Mouse (Mus musculus) MEL (cell line): ENCODE results near the gene Gria3. TPM values are rescaled to one million over a fixed set of nuclear protein-coding genes. Genes with fewer than 3 reads are reported as not detected.

Experiments used
- DNase-seq: peaks from one replicate; pipeline ENCODE4 v3.0.0; 2011; ENCODE audit warnings: low read depth, low spot score
- H3K27ac ChIP-seq: 2 replicates; pipeline ENCODE4 v1.5.1; 2012; ENCODE audit warnings: low read depth, mild to moderate bottlenecking, control low read depth, low read length, moderate library complexity; ENCODE audit not compliant: control insufficient read depth
- H3K27me3 ChIP-seq, 2 experiments: fragments of 150-350 bp in 1 of 2; sonication (generic) in 1 of 2; 2 replicates each; pipeline ENCODE4 v1.6.1; 2012; ENCODE audit warnings: low read length in 2 of 2, mild to moderate bottlenecking in 2 of 2, improper control_type of control experiment in 1 of 2, moderate library complexity in 1 of 2; ENCODE audit not compliant: insufficient read depth in 2 of 2, control insufficient read depth in 1 of 2
- H3K36me3 ChIP-seq, 2 experiments: 2 replicates each; pipeline ENCODE4 v1.6.1; 2012 to 2014; ENCODE audit warnings: low read length in 2 of 2, improper control_type of control experiment in 1 of 2, inconsistent platforms in 1 of 2, mild to moderate bottlenecking in 1 of 2; ENCODE audit not compliant: insufficient read depth in 2 of 2, control insufficient read depth in 1 of 2
- H3K4me1 ChIP-seq, 2 experiments: fragments of 150-350 bp in 1 of 2; sonication (generic) in 1 of 2; 2 replicates each; pipeline ENCODE4 v1.6.1; 2012; ENCODE audit warnings: low read length in 2 of 2, improper control_type of control experiment in 1 of 2, mild to moderate bottlenecking in 1 of 2; ENCODE audit not compliant: insufficient read depth in 2 of 2, control insufficient read depth in 1 of 2
- H3K4me3 ChIP-seq, 2 experiments: fragments of 150-350 bp in 1 of 2; sonication (generic) in 1 of 2; 2 replicates each; pipeline ENCODE4 v1.5.1; 2012; ENCODE audit warnings: low read depth in 2 of 2, low read length in 2 of 2, mild to moderate bottlenecking in 2 of 2, moderate library complexity in 2 of 2, control low read depth in 1 of 2, improper control_type of control experiment in 1 of 2; ENCODE audit not compliant: control insufficient read depth in 1 of 2, insufficient read depth in 1 of 2
- H3K79me2 ChIP-seq: 2 replicates; pipeline ENCODE4 v1.6.1; 2012; ENCODE audit warnings: mild to moderate bottlenecking, low read length, moderate library complexity; ENCODE audit not compliant: control insufficient read depth, poor library complexity, insufficient read depth
- H3K9ac ChIP-seq: 2 replicates; pipeline ENCODE4 v1.6.1; 2012; ENCODE audit warnings: low read depth, mild to moderate bottlenecking, control low read depth, low read length, moderate library complexity; ENCODE audit not compliant: control insufficient read depth, poor library complexity, severe bottlenecking
- H3K9me3 ChIP-seq: fragments of 150-350 bp; sonication (generic); replicated peaks from 2 replicates; pipeline ENCODE4 v1.6.1; 2012; ENCODE audit warnings: mild to moderate bottlenecking, low read length, improper control_type of control experiment, moderate library complexity; ENCODE audit not compliant: insufficient read depth
- E2F4 ChIP-seq: IDR thresholded peaks from 2 replicates; pipeline ENCODE4 v1.6.1; 2011; ENCODE audit warnings: low read depth, low read length, improper control_type of control experiment, borderline replicate concordance
- ELF1 ChIP-seq: IDR thresholded peaks from 2 replicates; pipeline ENCODE4 v1.6.1; 2014; ENCODE audit warnings: low read depth, mild to moderate bottlenecking, inconsistent platforms, low read length, improper control_type of control experiment, moderate library complexity
- EP300 ChIP-seq, 2 experiments: IDR thresholded peaks; 2 replicates each; pipeline ENCODE4 v1.6.1; 2011; ENCODE audit warnings: improper control_type of control experiment in 2 of 2, low read length in 2 of 2, low read depth in 1 of 2, mild to moderate bottlenecking in 1 of 2
- GABPA ChIP-seq: IDR thresholded peaks from 2 replicates; pipeline ENCODE4 v1.6.1; 2012; ENCODE audit warnings: low read depth, mild to moderate bottlenecking, inconsistent platforms, low read length, improper control_type of control experiment, moderate library complexity
- GATA1 ChIP-seq: IDR thresholded peaks from 2 replicates; pipeline ENCODE4 v1.6.1; 2011; ENCODE audit warnings: low read depth, low read length, improper control_type of control experiment
- HCFC1 ChIP-seq: IDR thresholded peaks from 2 replicates; pipeline ENCODE4 v1.6.1; 2012; ENCODE audit warnings: low read depth, mild to moderate bottlenecking, inconsistent platforms, low read length, improper control_type of control experiment, moderate library complexity
- MAX ChIP-seq: IDR thresholded peaks from 2 replicates; pipeline ENCODE4 v1.6.1; 2011; ENCODE audit warnings: low read length, improper control_type of control experiment
- MEF2A ChIP-seq: IDR thresholded peaks from 2 replicates; pipeline ENCODE4 v1.6.1; 2014; ENCODE audit warnings: low read depth, mild to moderate bottlenecking, inconsistent platforms, low read length, improper control_type of control experiment; ENCODE audit not compliant: poor library complexity, insufficient replicate concordance, severe bottlenecking; ENCODE audit errors: extremely low read depth
- MYB ChIP-seq: IDR thresholded peaks from 2 replicates; pipeline ENCODE4 v1.6.1; 2011; ENCODE audit warnings: mild to moderate bottlenecking, low read depth, low read length, improper control_type of control experiment
- MYC ChIP-seq: IDR thresholded peaks from 2 replicates; pipeline ENCODE4 v1.6.1; 2011; ENCODE audit warnings: low read depth, mild to moderate bottlenecking, low read length, improper control_type of control experiment, moderate library complexity
- POLR2A ChIP-seq, 2 experiments: IDR thresholded peaks; 2 replicates each; pipeline ENCODE4 v1.6.1; 2011 to 2012; ENCODE audit warnings: low read length in 2 of 2, mild to moderate bottlenecking in 2 of 2, control low read depth in 1 of 2, improper control_type of control experiment in 1 of 2, low read depth in 1 of 2, moderate library complexity in 1 of 2; ENCODE audit not compliant: control insufficient read depth in 1 of 2, insufficient read depth in 1 of 2, poor library complexity in 1 of 2
- POLR2AphosphoS2 ChIP-seq: IDR thresholded peaks from 2 replicates; pipeline ENCODE4 v1.6.1; 2011; ENCODE audit warnings: low read length, improper control_type of control experiment
- POLR2AphosphoS5 ChIP-seq: IDR thresholded peaks from 2 replicates; pipeline ENCODE4 v1.6.1; 2012; ENCODE audit warnings: low read depth, borderline replicate concordance, mild to moderate bottlenecking, inconsistent platforms, low read length, moderate library complexity, mixed read lengths
- RAD21 ChIP-seq: IDR thresholded peaks from 2 replicates; pipeline ENCODE4 v1.6.1; 2011; ENCODE audit warnings: mild to moderate bottlenecking, low read depth, low read length, improper control_type of control experiment
- SMC3 ChIP-seq: IDR thresholded peaks from 2 replicates; pipeline ENCODE4 v1.6.1; 2011; ENCODE audit warnings: low read depth, low read length, improper control_type of control experiment
- TAL1 ChIP-seq: IDR thresholded peaks from 2 replicates; pipeline ENCODE4 v1.6.1; 2012; ENCODE audit warnings: mild to moderate bottlenecking, inconsistent platforms, low read length, moderate library complexity, mixed read lengths
- TBP ChIP-seq: IDR thresholded peaks from 2 replicates; pipeline ENCODE4 v1.8.0; 2011; ENCODE audit warnings: low read depth, low read length, improper control_type of control experiment
- UBTF ChIP-seq: IDR thresholded peaks from 2 replicates; pipeline ENCODE4 v1.6.1; 2012; ENCODE audit warnings: low read depth, mild to moderate bottlenecking, inconsistent platforms, low read length, improper control_type of control experiment, moderate library complexity, borderline replicate concordance; ENCODE audit not compliant: insufficient read depth
- USF1 ChIP-seq: IDR thresholded peaks from 2 replicates; pipeline ENCODE4 v1.6.1; 2014; ENCODE audit warnings: low read depth, mild to moderate bottlenecking, inconsistent platforms, low read length, improper control_type of control experiment, moderate library complexity
- USF2 ChIP-seq, 2 experiments: IDR thresholded peaks; 2 replicates each; pipeline ENCODE4 v1.6.1; 2011 to 2012; ENCODE audit warnings: improper control_type of control experiment in 2 of 2, low read length in 2 of 2, borderline replicate concordance in 1 of 2, inconsistent platforms in 1 of 2, low read depth in 1 of 2, mild to moderate bottlenecking in 1 of 2; ENCODE audit not compliant: insufficient read depth in 1 of 2
- ZKSCAN1 ChIP-seq: IDR thresholded peaks from 2 replicates; pipeline ENCODE4 v1.6.1; 2012; ENCODE audit warnings: low read depth, mild to moderate bottlenecking, inconsistent platforms, low read length, improper control_type of control experiment, moderate library complexity
- polyA plus RNA-seq, 2 experiments: library from polyadenylated mRNA; stranded (reverse) in 1 of 2; unstranded in 1 of 2; fragments of >175 nt in 1 of 2; fragments of >200 nt in 1 of 2; gene quantifications; 2 replicates each; pipeline versions ENCODE4 v1.2.1 to v1.2.4; 2012; ENCODE audit warnings: low replicate concordance in 2 of 2, low read depth in 1 of 2; ENCODE audit not compliant: insufficient read length in 2 of 2, insufficient read depth in 1 of 2, missing spikeins in 1 of 2
- total RNA-seq: library from RNA; depleted of rRNA; stranded (reverse); fragments of 300-350 nt; gene quantifications from 2 replicates; pipeline ENCODE4 v1.2.3, GENCODE M21; 2012

The Gria3 gene
- total and polyA plus RNA-seq, 3 experiments, result not detected

- no peak for DNase-seq
- no peaks in the 10 kb centered on the region for H3K79me2 ChIP-seq
- H3K4me3 ChIP-seq, result no peak overlapping the region
- H3K4me1 ChIP-seq, result no peaks in the 10 kb centered on the region
- H3K36me3 ChIP-seq, result no peaks in the 10 kb centered on the region
- no peak overlapping the region for H3K9ac ChIP-seq
- TF ChIP-seq POLR2AphosphoS2 (no peak), POLR2A (IDR thresholded peaks at IDR 0.05; ENCODE audit: control insufficient read depth in 1 of 2, insufficient read depth in 1 of 2, low read depth in 1 of 2, low read length in 2 of 2, poor library complexity in 1 of 2) (no peak), UBTF (no peak), MYB (no peak), USF1 (no peak), MAX (no peak), RAD21 (no peak), E2F4 (no peak), GATA1 (no peak), USF2 (IDR thresholded peaks at IDR 0.05; ENCODE audit: borderline replicate concordance in 1 of 2, insufficient read depth in 1 of 2, low read depth in 1 of 2, low read length in 2 of 2) (no peak), POLR2AphosphoS5 (no peak), GABPA (no peak), EP300 (IDR thresholded peaks at IDR 0.05; ENCODE audit: low read depth in 1 of 2, low read length in 2 of 2) (no peak), ELF1 (no peak), MEF2A (no peak)
- H3K27me3 ChIP-seq, result no peaks in the 10 kb centered on the region
- no peak overlapping the region for H3K27ac ChIP-seq
- no peaks in the 10 kb centered on the region for H3K9me3 ChIP-seq
Measured at GRCm38 (mm10) chrX:41633576-41633975, 232.9 kb downstream of the Gria3 start.

GRCm38 (mm10) chrX:41644954-41645353 lies 244.3 kb downstream of the Gria3 start:
- H3K9ac ChIP-seq, result no peak overlapping the region
- TF ChIP-seq E2F4 (no peak), POLR2AphosphoS5 (no peak), MYB (no peak)
- H3K4me3 ChIP-seq, result no peak overlapping the region
- no peaks in the 10 kb centered on the region for H3K4me1 ChIP-seq
- H3K79me2 ChIP-seq, result no peaks in the 10 kb centered on the region
- H3K27me3 ChIP-seq, result no peaks in the 10 kb centered on the region
- no peaks in the 10 kb centered on the region for H3K36me3 ChIP-seq
- DNase-seq, result no peak
- H3K9me3 ChIP-seq, result no peaks in the 10 kb centered on the region
- no peak overlapping the region for H3K27ac ChIP-seq

- no peaks in the 10 kb centered on the region for H3K36me3 ChIP-seq
- H3K9ac ChIP-seq, result no peak overlapping the region
- H3K79me2 ChIP-seq, result no peaks in the 10 kb centered on the region
- no peak overlapping the region for H3K4me3 ChIP-seq
- no peaks in the 10 kb centered on the region for H3K9me3 ChIP-seq
- no peak for DNase-seq
- no peak overlapping the region for H3K27ac ChIP-seq
- TF ChIP-seq TAL1 (no peak), ZKSCAN1 (no peak), MYC (no peak), HCFC1 (no peak), TBP (no peak), POLR2AphosphoS5 (no peak), SMC3 (no peak)
- TF ChIP-seq, all 39 proteins: peak for 0
- Histone ChIP-seq H3K27me3 (no peaks in the 10 kb centered on the region), H3K4me1 (no peaks in the 10 kb centered on the region)
Measured at GRCm38 (mm10) chrX:41657791-41658190, 257.1 kb downstream of the Gria3 start.
